Mouse (Mus musculus): ENCODE data around the gene Serpinb8. TPM values are rescaled to one million over a fixed set of nuclear protein-coding genes. Genes with fewer than 3 reads are reported as not detected.

Gene Serpinb8
- 1 to 10 TPM; 3.6 to 5.2 TPM for total RNA-seq (2021)
- long read RNA-seq, experiment 1, partial matches to known transcripts: 1 of 4 reads
- long read RNA-seq, experiment 1, other reads (novel, unspliced or antisense): 3 of 4 reads
- long read RNA-seq, experiment 2, partial matches to known transcripts: 0 of 1 reads
- long read RNA-seq, experiment 2, other reads (novel, unspliced or antisense): 1 of 1 reads

- peak; percentile 36 for DNase-seq
Observed at GRCm38 (mm10) chr1:107589691-107590470, at the start of gene Serpinb8. Gene Serpinb8, plus strand, starts transcription at chr1:107590006.

- no peak for DNase-seq
Observed at GRCm38 (mm10) chr1:107559494-107559893, 30.3 kb upstream of the Serpinb8 start.

- DNase-seq: no peak
Observed at GRCm38 (mm10) chr1:107562110-107562509, 27.7 kb upstream of the Serpinb8 start.

GRCm38 (mm10) chr1:107565644-107566043, 24.2 kb upstream of the Serpinb8 start:
- no peak for DNase-seq

GRCm38 (mm10) chr1:107576094-107576493, 13.7 kb upstream of the Serpinb8 start:
- DNase-seq: no peak

- no peak for DNase-seq
Observed at GRCm38 (mm10) chr1:107577514-107577913, 12.3 kb upstream of the Serpinb8 start.

GRCm38 (mm10) chr1:107581220-107581619, 8.6 kb upstream of the Serpinb8 start:
- no peak for DNase-seq

- no peak for DNase-seq
Observed at GRCm38 (mm10) chr1:107582900-107583299, 6.9 kb upstream of the Serpinb8 start.

GRCm38 (mm10) chr1:107583958-107584376, 5.8 kb upstream of the Serpinb8 start:
- no peak for DNase-seq

- DNase-seq: no peak
Observed at GRCm38 (mm10) chr1:107584932-107585331, 4.9 kb upstream of the Serpinb8 start.

GRCm38 (mm10) chr1:107586196-107586595, 3.6 kb upstream of the Serpinb8 start:
- DNase-seq: no peak

- DNase-seq: no peak
Observed at GRCm38 (mm10) chr1:107588206-107588605, 1.6 kb upstream of the Serpinb8 start.

GRCm38 (mm10) chr1:107588642-107589041, 1.2 kb upstream of the Serpinb8 start:
- no peak for DNase-seq

GRCm38 (mm10) chr1:107592644-107593043, 2.8 kb downstream of the Serpinb8 start:
- DNase-seq: no peak

GRCm38 (mm10) chr1:107593469-107593868, 3.7 kb downstream of the Serpinb8 start:
- DNase-seq: no peak

GRCm38 (mm10) chr1:107596874-107597273, 7.1 kb downstream of the Serpinb8 start:
- DNase-seq: no peak

- no peak for DNase-seq
Observed at GRCm38 (mm10) chr1:107598476-107598875, 8.7 kb downstream of the Serpinb8 start.

GRCm38 (mm10) chr1:107608942-107609341, 19.1 kb downstream of the Serpinb8 start:
- DNase-seq: no peak

- no peak for DNase-seq
Observed at GRCm38 (mm10) chr1:107614087-107614486, 24.3 kb downstream of the Serpinb8 start.

- no peak for DNase-seq
Observed at GRCm38 (mm10) chr1:107622017-107622416, 32.2 kb downstream of the Serpinb8 start.

GRCm38 (mm10) chr1:107635936-107636335, 46.1 kb downstream of the Serpinb8 start:
- DNase-seq: no peak

GRCm38 (mm10) chr1:107638056-107638455, 48.2 kb downstream of the Serpinb8 start:
- no peak for DNase-seq

- DNase-seq: no peak
Observed at GRCm38 (mm10) chr1:107638459-107638858, 48.7 kb downstream of the Serpinb8 start.

Data from gastrocnemius, postnatal 10 days (tissue).